Mouse (Mus musculus) hindbrain, embryonic 13.5 days (tissue): ENCODE measurements around the gene Pigh. TPM values are rescaled to one million over a fixed set of nuclear protein-coding genes. Genes with fewer than 3 reads are reported as not detected.

ENCODE experiments used
- ATAC-seq: fragments of 200-750 bp; cut with Nextera tagmentation; 2 replicates; pipeline ENCODE4 v1.8.0; 2017; ENCODE audit warnings: moderate TSS enrichment; ENCODE audit not compliant: low FRiP score
- H3K27ac ChIP-seq: fragments of 300-500 bp; sonication (generic); 2 replicates; pipeline ENCODE4 v1.5.1; 2015; ENCODE audit warnings: inconsistent platforms, mild to moderate bottlenecking, moderate library complexity
- H3K27me3 ChIP-seq: fragments of 300-500 bp; sonication (generic); 2 replicates; pipeline ENCODE4 v1.6.1; 2015; ENCODE audit warnings: mild to moderate bottlenecking, inconsistent platforms
- H3K36me3 ChIP-seq: fragments of 300-500 bp; sonication (generic); 2 replicates; pipeline ENCODE4 v1.6.1; 2015; ENCODE audit warnings: mild to moderate bottlenecking, inconsistent platforms
- H3K4me1 ChIP-seq: fragments of 300-500 bp; sonication (generic); replicated peaks from 2 replicates; pipeline ENCODE4 v1.6.1; 2015; ENCODE audit warnings: inconsistent platforms
- H3K4me2 ChIP-seq: fragments of 300-500 bp; sonication (generic); 2 replicates; pipeline ENCODE4 v1.6.1; 2015; ENCODE audit warnings: inconsistent platforms, mild to moderate bottlenecking, moderate library complexity
- H3K4me3 ChIP-seq: fragments of 300-500 bp; sonication (generic); 2 replicates; pipeline ENCODE4 v1.5.1; 2015; ENCODE audit warnings: mild to moderate bottlenecking, inconsistent platforms
- H3K9ac ChIP-seq: fragments of 300-500 bp; sonication (generic); 2 replicates; pipeline ENCODE4 v1.6.1; 2015; ENCODE audit warnings: mild to moderate bottlenecking, inconsistent platforms
- H3K9me3 ChIP-seq: fragments of 300-500 bp; sonication (generic); 2 replicates; pipeline ENCODE4 v1.6.1; 2016; ENCODE audit warnings: inconsistent platforms
- WGBS: fragments of 180-500 bp; shearing (Covaris S2); methylation state at CpG from one replicate; pipeline ENCODE4 v1.1.7; 2015; 5-methylcytosine and 5-hydroxymethylcytosine counted together
- polyA plus RNA-seq: library from polyadenylated mRNA; unstranded; fragments of >200 nt; fragmentation: Nextera tagmentation; extraction: Ambion mirVana; gene quantifications from 2 replicates; pipeline ENCODE4 v1.2.1, GENCODE M21; 2015

Gene Pigh
- polyA plus RNA-seq, 1 experiment from 2014 or later = 20.6 TPM

GRCm38 (mm10) chr12:79104544-79104943 is 15.1 kb upstream of the Pigh start:
- 73% methylated on average over 2 of the region's 2 CpGs for WGBS

DNA sequence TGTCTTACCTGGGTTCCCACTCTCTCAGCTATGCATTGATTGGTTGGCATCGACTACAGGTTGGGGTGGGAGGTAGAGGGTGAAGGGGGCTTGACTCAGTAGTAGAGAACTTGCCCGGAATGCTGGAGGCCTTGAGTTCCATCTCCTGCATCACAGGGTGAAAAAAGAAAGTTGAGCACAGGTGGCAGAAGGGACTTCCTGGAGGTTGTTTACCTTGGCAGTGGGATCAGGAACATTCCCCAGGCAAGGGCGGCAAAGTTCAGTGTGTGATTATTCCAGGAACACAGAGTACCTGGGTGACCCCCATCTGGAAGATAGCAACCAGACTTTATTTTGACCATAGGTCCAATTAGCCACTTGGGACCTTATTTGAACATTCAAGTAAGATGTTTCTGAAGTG is 14.3 kb upstream of the Pigh start:
- no peak overlapping the region for H3K4me2 ChIP-seq
- WGBS = 91% methylated on average over 3 of the region's 3 CpGs
- ATAC-seq = no peak

More at GRCm38 (mm10) chr12:79104544-79104943, 15.1 kb upstream of the Pigh start:
- Histone ChIP-seq H3K4me2 (no peak overlapping the region), H3K4me3 (no peak overlapping the region), H3K4me1 (no peaks in the 10 kb centered on the region), H3K9me3 (no peaks in the 10 kb centered on the region), H3K9ac (no peak overlapping the region), H3K27ac (no peak overlapping the region), H3K36me3 (no peaks in the 10 kb centered on the region), H3K27me3 (no peaks in the 10 kb centered on the region)
- no peak for ATAC-seq

GRCm38 (mm10) chr12:79097106-79097752 is 7.8 kb upstream of the Pigh start:
- no peak overlapping the region for H3K9ac ChIP-seq
- H3K4me2 ChIP-seq = no peak overlapping the region
- H3K36me3 ChIP-seq = no peaks in the 10 kb centered on the region
- 63% methylated on average over 3 of the region's 3 CpGs for WGBS
- H3K27me3 ChIP-seq = no peaks in the 10 kb centered on the region
- H3K4me1 ChIP-seq = no peaks in the 10 kb centered on the region
- no peak overlapping the region for H3K27ac ChIP-seq
- no peak overlapping the region for H3K4me3 ChIP-seq
- no peaks in the 10 kb centered on the region for H3K9me3 ChIP-seq
- no peak for ATAC-seq

More for the DNA sequence above, 14.3 kb upstream of the Pigh start:
- Histone ChIP-seq H3K9ac (no peak overlapping the region), H3K27ac (no peak overlapping the region), H3K27me3 (no peaks in the 10 kb centered on the region), H3K9me3 (no peaks in the 10 kb centered on the region), H3K4me3 (no peak overlapping the region), H3K4me1 (no peaks in the 10 kb centered on the region), H3K36me3 (no peaks in the 10 kb centered on the region)

DNA sequence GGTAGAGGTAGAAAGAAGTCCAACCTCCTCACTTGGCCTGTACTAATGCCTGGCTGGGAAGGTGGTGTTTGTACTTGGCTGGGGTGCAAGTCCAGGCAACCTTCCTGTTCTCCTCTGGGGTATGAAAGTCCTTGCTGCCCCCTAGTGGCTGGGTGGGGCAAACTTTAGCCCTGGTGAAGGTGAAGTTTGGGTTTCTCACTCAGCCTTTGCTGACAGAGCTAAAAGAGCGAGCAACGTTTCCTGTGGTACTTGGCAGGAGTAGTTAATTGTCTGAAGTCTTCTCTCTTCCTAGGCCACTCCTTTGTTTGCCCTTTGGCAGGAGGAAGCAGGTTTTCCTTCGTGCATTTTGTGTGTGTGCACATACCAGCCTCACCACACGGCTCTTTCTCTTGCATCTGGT is 3.1 kb upstream of the Pigh start:
- ATAC-seq = no peak
- peaks cover 11% of the 10 kb centered on the region; the same call in 1 of the 2 replicates for H3K4me1 ChIP-seq
- H3K9me3 ChIP-seq = no peaks in the 10 kb centered on the region
- no peak overlapping the region for H3K27ac ChIP-seq
- no peaks in the 10 kb centered on the region for H3K27me3 ChIP-seq
- no peak overlapping the region for H3K4me3 ChIP-seq
- no peak overlapping the region for H3K4me2 ChIP-seq
- WGBS = 49% methylated on average over 4 of the region's 4 CpGs
- no peak overlapping the region for H3K9ac ChIP-seq
- no peaks in the 10 kb centered on the region for H3K36me3 ChIP-seq

DNA sequence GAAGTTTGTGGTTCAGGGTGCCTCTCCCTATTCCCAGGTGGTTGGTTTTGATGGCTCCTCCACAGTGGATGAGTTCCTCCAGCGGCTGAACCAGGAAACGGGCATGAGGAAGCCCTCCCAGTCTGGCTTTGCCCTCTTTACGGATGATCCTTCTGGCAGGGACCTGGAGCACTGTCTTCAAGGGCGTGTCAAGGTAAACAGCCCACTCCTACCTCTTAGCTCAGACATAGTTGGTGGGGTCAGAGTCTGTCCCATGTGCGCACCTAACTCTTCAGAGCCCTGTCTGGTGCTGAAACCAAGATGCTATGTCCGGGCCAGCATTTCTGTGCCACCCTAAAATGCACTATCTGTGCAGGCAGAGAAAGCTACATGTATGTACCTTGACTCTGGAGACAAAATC is 16.1 kb downstream of the Pigh start:
- Histone ChIP-seq H3K27me3 (no peaks in the 10 kb centered on the region), H3K27ac (no peak overlapping the region), H3K4me2 (no peak overlapping the region), H3K9ac (no peak overlapping the region), H3K36me3 (peaks cover 95% of the 10 kb centered on the region), H3K4me1 (no peaks in the 10 kb centered on the region), H3K4me3 (no peak overlapping the region), H3K9me3 (no peaks in the 10 kb centered on the region)
- 93% methylated on average over 6 of the region's 6 CpGs for WGBS
- no peak for ATAC-seq

- H3K4me2 ChIP-seq = no peak overlapping the region
- peaks cover 94% of the 10 kb centered on the region for H3K36me3 ChIP-seq
- H3K27ac ChIP-seq = no peak overlapping the region
- H3K4me1 ChIP-seq = no peaks in the 10 kb centered on the region
- no peak for ATAC-seq
- H3K9ac ChIP-seq = no peak overlapping the region
- no peak overlapping the region for H3K4me3 ChIP-seq
- WGBS = 91% methylated on average over 6 of the region's 6 CpGs
- no peaks in the 10 kb centered on the region for H3K27me3 ChIP-seq
- H3K9me3 ChIP-seq = no peaks in the 10 kb centered on the region
Measured at GRCm38 (mm10) chr12:79072576-79072975, 16.9 kb downstream of the Pigh start.

GRCm38 (mm10) chr12:79070736-79071333 is 18.6 kb downstream of the Pigh start:
- no peak for ATAC-seq
- Histone ChIP-seq H3K4me2 (no peak overlapping the region), H3K9me3 (no peaks in the 10 kb centered on the region), H3K4me1 (no peaks in the 10 kb centered on the region), H3K36me3 (peaks cover 91% of the 10 kb centered on the region), H3K4me3 (no peak overlapping the region), H3K27ac (no peak overlapping the region), H3K9ac (no peak overlapping the region), H3K27me3 (no peaks in the 10 kb centered on the region)
- 90% methylated on average over 9 of the region's 9 CpGs for WGBS

GRCm38 (mm10) chr12:79069916-79070315 is 19.5 kb downstream of the Pigh start:
- H3K4me2 ChIP-seq = no peak overlapping the region
- ATAC-seq = no peak
- H3K9me3 ChIP-seq = no peaks in the 10 kb centered on the region
- no peaks in the 10 kb centered on the region for H3K27me3 ChIP-seq
- no peaks in the 10 kb centered on the region for H3K4me1 ChIP-seq
- no peak overlapping the region for H3K9ac ChIP-seq
- H3K4me3 ChIP-seq = no peak overlapping the region
- peaks cover 82% of the 10 kb centered on the region for H3K36me3 ChIP-seq
- 88% methylated on average over 6 of the region's 6 CpGs for WGBS
- no peak overlapping the region for H3K27ac ChIP-seq

DNA sequence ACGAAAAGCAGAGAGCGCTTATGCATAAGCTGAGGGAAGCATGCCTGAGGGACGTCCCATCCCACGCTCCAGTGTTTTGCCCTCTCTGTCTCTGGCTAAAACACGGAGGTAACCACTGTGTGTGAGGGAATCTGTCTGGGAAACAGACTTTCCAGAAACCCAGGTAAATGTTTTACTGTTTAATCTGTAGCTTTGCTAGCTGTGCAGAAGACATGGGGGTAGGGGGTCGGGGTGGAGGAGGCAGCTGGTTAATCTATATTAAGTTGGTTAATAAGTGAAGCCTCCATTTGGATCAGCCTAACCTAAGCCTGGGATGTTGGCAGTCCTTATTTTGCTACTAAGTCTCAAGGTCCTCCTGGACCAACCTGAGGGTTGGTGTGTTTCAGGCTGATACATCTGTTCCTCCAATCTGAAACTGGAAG is 20.3 kb downstream of the Pigh start:
- H3K36me3 ChIP-seq = peaks cover 82% of the 10 kb centered on the region
- H3K9ac ChIP-seq = no peak overlapping the region
- 92% methylated on average over 6 of the region's 6 CpGs for WGBS
- no peak overlapping the region for H3K4me3 ChIP-seq
- no peak overlapping the region for H3K4me2 ChIP-seq
- H3K27ac ChIP-seq = no peak overlapping the region
- no peaks in the 10 kb centered on the region for H3K9me3 ChIP-seq
- no peaks in the 10 kb centered on the region for H3K27me3 ChIP-seq
- ATAC-seq = no peak
- no peaks in the 10 kb centered on the region for H3K4me1 ChIP-seq

DNA sequence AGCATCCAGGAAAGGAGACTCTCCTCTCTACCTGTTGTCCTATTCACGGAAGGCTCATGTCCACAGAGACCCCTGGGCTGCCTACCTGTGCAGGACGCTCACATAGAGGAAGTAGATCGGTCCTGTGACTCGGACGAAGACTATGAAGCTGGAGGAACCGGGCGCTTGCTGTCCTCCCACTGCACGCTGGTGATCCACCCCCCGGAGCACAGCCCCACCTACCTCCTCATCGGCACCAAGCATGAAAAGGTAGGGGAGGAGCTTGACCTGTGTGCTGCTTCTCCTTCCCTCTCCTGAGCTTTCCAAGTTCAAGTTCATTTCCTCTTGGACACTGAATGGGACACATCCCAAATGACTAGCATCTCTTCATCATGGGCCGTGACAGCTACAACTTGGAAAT is 21.1 kb downstream of the Pigh start:
- Histone ChIP-seq H3K27me3 (no peaks in the 10 kb centered on the region), H3K4me3 (no peak overlapping the region), H3K36me3 (peaks cover 81% of the 10 kb centered on the region), H3K4me1 (no peaks in the 10 kb centered on the region), H3K4me2 (no peak overlapping the region), H3K9me3 (no peaks in the 10 kb centered on the region), H3K9ac (no peak overlapping the region), H3K27ac (no peak overlapping the region)
- no peak for ATAC-seq
- 96% methylated on average over 11 of the region's 11 CpGs for WGBS

GRCm38 (mm10) chr12:79067526-79067925 is 21.9 kb downstream of the Pigh start:
- whole genome bisulfite sequencing = 89% methylated on average over 5 of the region's 5 CpGs
- peaks cover 77% of the 10 kb centered on the region for H3K36me3 ChIP-seq

GRCm38 (mm10) chr12:79066431-79066830 is 23.0 kb downstream of the Pigh start:
- no peak for ATAC-seq
- Histone ChIP-seq H3K9ac (no peak overlapping the region), H3K36me3 (peaks cover 68% of the 10 kb centered on the region), H3K4me1 (no peaks in the 10 kb centered on the region), H3K27me3 (no peaks in the 10 kb centered on the region), H3K4me2 (no peak overlapping the region), H3K9me3 (no peaks in the 10 kb centered on the region), H3K27ac (no peak overlapping the region), H3K4me3 (no peak overlapping the region)
- 90% methylated on average over 9 of the region's 9 CpGs for WGBS

More at GRCm38 (mm10) chr12:79067526-79067925, 21.9 kb downstream of the Pigh start:
- Histone ChIP-seq H3K9me3 (no peaks in the 10 kb centered on the region), H3K27me3 (no peaks in the 10 kb centered on the region), H3K4me2 (no peak overlapping the region), H3K4me1 (no peaks in the 10 kb centered on the region), H3K9ac (no peak overlapping the region), H3K4me3 (no peak overlapping the region), H3K27ac (no peak overlapping the region)
- no peak for ATAC-seq

- H3K9me3 ChIP-seq = no peaks in the 10 kb centered on the region
- H3K4me1 ChIP-seq = no peaks in the 10 kb centered on the region
- no peaks in the 10 kb centered on the region for H3K27me3 ChIP-seq
- no peak overlapping the region for H3K9ac ChIP-seq
- H3K36me3 ChIP-seq = peaks cover 52% of the 10 kb centered on the region
- no peak overlapping the region for H3K4me2 ChIP-seq
- no peak overlapping the region for H3K4me3 ChIP-seq
- ATAC-seq = no peak
- no peak overlapping the region for H3K27ac ChIP-seq
- WGBS = 92% methylated on average over 13 of the region's 13 CpGs
Measured at GRCm38 (mm10) chr12:79064451-79064850, 25.0 kb downstream of the Pigh start.
